Mouse (Mus musculus): ENCODE results near the gene Olfr767. TPM values are rescaled to one million over a fixed set of nuclear protein-coding genes. Genes with fewer than 3 reads are reported as not detected.
"Not testable (repeated sequence)": the region's sequence is repeated elsewhere in the genome, so short reads cannot be mapped to it uniquely, and the experiment has no call there.

Gene Olfr767
- total RNA-seq (2021): not detected
- long read RNA-seq, experiment 1: 0 reads
- long read RNA-seq, experiment 2: 0 reads

- DNase-seq; H3K4me3 ChIP-seq; intact Hi-C loops (cut with DNase I); H3K27ac ChIP-seq: not testable (repeated sequence)
Measured at GRCm38 (mm10) chr10:129082810-129083209, at the start of gene Olfr767. TSS of gene Olfr767 (minus strand) at chr10:129082910.

DNA sequence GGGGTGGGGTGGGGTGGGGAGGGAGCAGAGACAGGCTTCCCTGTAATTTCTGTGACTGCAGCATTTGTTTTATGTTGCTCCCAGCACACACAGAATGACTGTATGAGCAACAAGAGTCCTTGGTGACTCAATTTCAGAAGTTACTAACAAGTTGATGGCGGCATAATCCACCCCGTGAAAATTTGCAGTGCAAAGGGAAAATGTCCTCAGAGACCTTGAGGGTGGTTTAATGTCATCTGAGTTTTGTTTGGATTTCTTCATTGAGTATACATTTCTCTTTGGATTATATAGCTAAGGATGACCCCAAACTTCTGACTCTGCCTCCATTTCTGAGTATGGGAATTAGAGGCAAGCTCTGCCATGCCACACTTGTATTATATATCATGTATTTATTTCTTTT lies 35.1 kb upstream of the Olfr767 start, which contains the start of gene Olfr769:
TSS of gene Olfr769 (minus strand) at position 101 of the 400 bp plus-strand sequence.
- no peak within 1 kb of the TSS for H3K27ac ChIP-seq
- no peak for TF ChIP-seq CTCF (IDR thresholded peaks at IDR 0.05)
- no peak within 1 kb of the TSS for H3K4me3 ChIP-seq
- intact Hi-C loops (cut with DNase I): no loop called here
- DNase-seq: no peak

DNA sequence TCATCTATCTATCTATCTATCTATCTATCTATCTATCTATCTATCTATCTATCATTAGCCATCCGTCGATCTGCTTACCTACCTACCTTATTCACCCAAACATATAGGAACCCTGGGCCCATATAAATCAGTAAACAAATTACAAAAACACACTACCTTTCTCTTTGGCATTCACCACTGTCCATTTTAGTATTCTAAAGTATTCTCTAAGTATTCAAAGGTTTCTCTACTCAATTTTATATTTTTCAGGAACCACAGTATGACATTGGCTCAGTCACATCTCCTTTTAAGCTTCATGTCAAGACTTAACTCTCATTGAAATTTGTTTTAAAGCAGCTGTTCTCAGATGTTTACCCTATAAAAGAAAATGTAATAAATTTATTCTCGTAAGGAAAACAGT lies 32.4 kb upstream of the Olfr767 start:
- H3K4me3 ChIP-seq: no peak overlapping the region
- no peak for DNase-seq
- intact Hi-C loops (cut with DNase I): no loop called here
- H3K27ac ChIP-seq: no peak overlapping the region
- no peak for TF ChIP-seq CTCF (IDR thresholded peaks at IDR 0.05)

- no peak overlapping the region for H3K4me3 ChIP-seq
- no peak for DNase-seq
- intact Hi-C loops (cut with DNase I): no loop called here
- H3K27ac ChIP-seq: no peak overlapping the region
- no peak for TF ChIP-seq CTCF (IDR thresholded peaks at IDR 0.05)
Measured at GRCm38 (mm10) chr10:129101231-129101630, 18.5 kb upstream of the Olfr767 start.

- TF ChIP-seq CTCF (IDR thresholded peaks at IDR 0.05): no peak
- intact Hi-C loops (cut with DNase I): no loop called here
- no peak within 1 kb of the TSS for H3K27ac ChIP-seq
- H3K4me3 ChIP-seq: no peak within 1 kb of the TSS
- DNase-seq: no peak
Measured at GRCm38 (mm10) chr10:129099275-129099674, 16.6 kb upstream of the Olfr767 start, which contains the start of gene Olfr768. TSS of gene Olfr768 (minus strand) at chr10:129099375.

DNA sequence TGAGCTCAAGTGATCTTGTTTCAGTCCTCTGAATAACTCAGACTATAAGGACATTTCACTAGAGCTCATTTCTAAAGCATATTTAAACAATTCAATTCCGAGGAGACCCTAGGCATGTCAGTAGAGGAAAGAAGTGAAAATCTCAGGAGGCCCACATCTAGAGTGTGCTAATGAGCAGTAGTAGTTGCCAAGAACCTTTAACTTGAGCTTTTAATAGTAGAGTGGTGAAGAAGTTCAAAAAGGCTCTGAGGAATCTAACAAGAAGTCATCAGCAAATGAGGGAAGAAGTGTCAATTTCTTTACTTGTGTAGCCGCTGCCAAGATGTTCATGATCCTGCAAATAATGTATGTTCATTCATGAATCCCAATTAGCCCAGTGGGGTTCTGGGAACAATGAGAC lies 13.8 kb downstream of the Olfr767 start, which contains the start of gene Olfr766-ps1:
TSS of gene Olfr766-ps1 (minus strand) at position 101 of the 400 bp plus-strand sequence.
- TF ChIP-seq CTCF (IDR thresholded peaks at IDR 0.05): no peak
- Histone ChIP-seq H3K4me3 (no peak within 1 kb of the TSS), H3K27ac (no peak within 1 kb of the TSS)
- intact Hi-C loops (cut with DNase I): no loop called here
- no peak for DNase-seq

DNA sequence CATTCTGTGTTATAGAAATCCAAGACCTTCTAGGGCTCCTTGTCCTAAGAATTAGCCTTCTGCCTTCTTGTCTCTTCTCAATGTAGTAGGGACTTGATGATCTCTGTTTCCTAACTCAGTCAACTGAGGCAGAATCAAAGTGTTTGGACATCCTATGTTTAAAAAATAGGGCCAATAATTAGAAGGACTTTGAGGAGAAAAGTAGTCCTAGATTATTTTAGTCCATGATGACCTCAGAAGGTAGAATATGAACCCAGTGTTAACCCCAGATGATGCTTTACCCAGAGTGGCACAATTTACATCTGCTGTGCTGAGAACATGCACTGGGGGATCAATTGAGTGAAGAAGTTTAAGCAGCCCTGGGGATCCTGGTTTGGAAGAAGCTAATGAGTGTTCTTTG lies 32.8 kb downstream of the Olfr767 start, which contains the start of gene Olfr765:
TSS of gene Olfr765 (minus strand) at position 101 of the 400 bp plus-strand sequence.
- intact Hi-C loops (cut with DNase I); H3K27ac ChIP-seq; H3K4me3 ChIP-seq; DNase-seq: not testable (repeated sequence)

DNA sequence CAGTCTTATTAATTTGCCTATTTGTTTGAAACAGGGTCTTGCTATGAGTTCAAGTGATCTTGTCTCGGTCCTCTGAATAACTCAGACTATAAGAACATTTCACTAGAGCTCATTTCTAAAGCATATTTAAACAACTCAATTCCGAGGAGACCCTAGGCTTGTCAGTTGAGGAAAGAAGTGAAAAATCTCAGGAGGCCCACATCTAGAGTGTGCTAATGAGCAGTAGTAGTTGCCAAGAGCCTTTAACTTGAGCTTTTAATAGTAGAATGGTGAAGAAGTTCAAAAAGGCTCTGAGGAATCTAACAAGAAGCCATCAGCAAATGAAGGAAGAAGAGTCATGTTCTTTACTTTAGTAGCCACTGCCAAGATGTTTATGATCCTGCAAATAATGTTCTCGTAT lies 42.9 kb downstream of the Olfr767 start, which contains the start of gene Olfr764-ps1:
TSS of gene Olfr764-ps1 (minus strand) at position 101 of the 400 bp plus-strand sequence.
- H3K27ac ChIP-seq: no peak within 1 kb of the TSS
- intact Hi-C loops (cut with DNase I): no loop called here
- no peak for DNase-seq
- TF ChIP-seq CTCF (IDR thresholded peaks at IDR 0.05): no peak
- no peak within 1 kb of the TSS for H3K4me3 ChIP-seq

DNA sequence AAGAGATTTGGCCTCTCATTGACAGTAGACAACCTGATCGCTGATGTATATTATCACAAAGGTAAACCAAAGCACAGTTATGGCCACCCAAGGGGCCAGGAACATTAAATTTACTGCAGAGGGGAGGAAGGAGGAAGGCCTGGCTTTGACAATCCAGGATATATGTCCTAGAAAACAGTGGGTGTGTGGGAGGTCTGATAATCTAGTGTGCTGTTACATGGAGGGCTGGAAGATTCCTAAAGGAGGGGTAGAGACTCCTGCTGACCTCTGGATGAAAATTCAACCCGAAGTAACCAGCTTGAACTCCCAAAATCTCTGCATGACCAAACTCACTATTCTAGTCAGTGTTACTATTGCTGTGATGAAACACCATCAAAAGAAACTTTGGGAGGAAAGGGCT lies 54.4 kb downstream of the Olfr767 start:
- intact Hi-C loops (cut with DNase I): no loop called here
- Histone ChIP-seq H3K27ac (no peak overlapping the region), H3K4me3 (no peak overlapping the region)
- no peak for TF ChIP-seq CTCF (IDR thresholded peaks at IDR 0.05)
- DNase-seq: no peak

DNA sequence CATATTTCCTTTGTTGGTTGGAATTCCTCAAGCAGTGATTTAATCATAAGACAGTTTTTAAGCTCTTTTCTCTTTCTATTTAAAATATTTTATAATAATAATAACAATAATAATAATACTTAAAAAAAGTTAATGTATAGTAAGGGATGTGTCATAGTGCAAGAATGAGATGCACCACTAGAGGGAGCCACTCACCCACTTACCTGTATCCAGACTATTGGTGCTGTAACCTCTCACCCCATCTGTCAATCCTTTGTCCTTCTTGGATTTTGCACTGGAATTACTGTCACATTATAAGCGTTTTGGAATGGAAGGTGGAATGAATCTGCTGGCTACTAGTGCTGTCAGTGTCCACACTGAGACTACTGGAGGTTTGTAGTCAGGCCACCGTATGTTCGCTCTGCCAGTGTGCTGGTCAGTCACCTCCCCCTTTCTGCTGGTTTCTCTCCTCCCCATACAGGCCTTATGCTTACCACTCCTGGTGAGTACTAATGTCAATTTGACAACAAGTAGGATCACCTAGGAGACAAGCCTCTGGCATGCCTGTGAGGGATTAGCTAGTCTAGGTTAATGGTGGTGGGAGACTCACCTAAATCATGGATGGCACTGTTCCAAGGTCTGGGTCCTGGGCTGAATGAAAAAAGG lies 56.6 kb downstream of the Olfr767 start:
- DNase-seq: no peak
- TF ChIP-seq CTCF (IDR thresholded peaks at IDR 0.05): peak; percentile 64
- Histone ChIP-seq H3K27ac (no peak overlapping the region), H3K4me3 (no peak overlapping the region)
- intact Hi-C loops (cut with DNase I): no loop called here

Other genes starting within 250 kb of the Olfr767 start
- 1 to 10 TPM; 4.8 to 5.2 TPM for gene Gdf11, start 191.2 kb downstream of the Olfr767 start, total RNA-seq (2021)
- gene Cd63, start 181.9 kb downstream of the Olfr767 start, total RNA-seq (2021): 100 to 1,000 TPM; 124 to 132 TPM
- gene Rdh5, start 160.0 kb downstream of the Olfr767 start, total RNA-seq (2021): 1 to 10 TPM; 5.1 to 5.2 TPM
- gene Bloc1s1, start 158.9 kb downstream of the Olfr767 start, total RNA-seq (2021): 100 to 1,000 TPM; 137 to 169 TPM
- gene Itga7, start 149.1 kb downstream of the Olfr767 start, total RNA-seq (2021): 10 to 100 TPM; 58.4 to 72.9 TPM
- gene Mettl7b, start 121.9 kb downstream of the Olfr767 start, total RNA-seq (2021): not detected
- not detected for gene Olfr9, start 93.5 kb downstream of the Olfr767 start, total RNA-seq (2021)
- gene Olfr763, start 72.1 kb downstream of the Olfr767 start, total RNA-seq (2021): not detected
- gene Olfr764-ps1, start 43.0 kb downstream of the Olfr767 start, total RNA-seq (2021): not detected
- gene Olfr765, start 32.9 kb downstream of the Olfr767 start, total RNA-seq (2021): not detected
- gene Olfr766-ps1, start 13.9 kb downstream of the Olfr767 start, total RNA-seq (2021): not detected
- not detected for gene Olfr768, start 16.5 kb upstream of the Olfr767 start, total RNA-seq (2021)
- gene Olfr769, start 35.0 kb upstream of the Olfr767 start, total RNA-seq (2021): not detected
- gene Olfr770, start 56.1 kb upstream of the Olfr767 start, total RNA-seq (2021): not detected
- gene Olfr771, start 81.8 kb upstream of the Olfr767 start, total RNA-seq (2021): not detected
- not detected for gene Olfr772, start 95.0 kb upstream of the Olfr767 start, total RNA-seq (2021)
- gene Olfr773, start 104.5 kb upstream of the Olfr767 start, total RNA-seq (2021): not detected
- gene Olfr774, start 153.3 kb upstream of the Olfr767 start, total RNA-seq (2021): not detected
- gene Olfr775, start 165.5 kb upstream of the Olfr767 start, total RNA-seq (2021): not detected
- gene Olfr776, start 176.2 kb upstream of the Olfr767 start, total RNA-seq (2021): not detected
- gene Olfr777, start 188.6 kb upstream of the Olfr767 start, total RNA-seq (2021): not detected
- not detected for gene Olfr780, start 235.2 kb upstream of the Olfr767 start, total RNA-seq (2021)
- not detected for gene Olfr781, start 245.9 kb upstream of the Olfr767 start, total RNA-seq (2021)

All from gastrocnemius, adult 2 months (tissue).